ENCODE assay signal across 23 mouse cellular contexts in the genomic region with DNA sequence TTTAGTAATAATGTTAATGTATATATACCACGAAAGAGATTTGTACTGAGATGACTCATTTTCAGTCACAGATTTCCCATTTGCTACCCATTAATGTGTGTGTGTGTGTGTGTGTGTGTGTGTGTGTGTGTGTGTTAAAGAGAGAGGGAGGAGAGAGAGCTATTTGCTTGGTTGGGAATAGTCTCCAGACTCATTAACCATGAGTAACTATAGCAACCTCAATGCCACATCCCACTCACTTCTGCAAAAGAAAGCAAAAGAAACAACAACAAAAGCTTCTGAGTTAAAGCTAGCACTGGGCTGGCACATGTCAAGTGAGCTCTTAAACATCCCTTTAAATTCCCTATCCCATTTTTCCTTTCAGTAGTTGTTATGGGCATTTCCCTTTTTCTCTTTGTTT.
DNase-seq lines count a peak whose midpoint lies in the region; ATAC-seq and TF ChIP-seq lines count a peak whose summit lies in the region.
"Had no signal": no experiment of that assay in that cellular context is flagged by ENCODE, and none has a peak within 500 bp of the region (broad histone marks: within the 10 kb centered on the region; RNA-seq: fewer than 3 reads in every experiment).

No protein-coding gene starts in this region.

- 75% methylated on average over 1 of the region's 1 CpGs for WGBS in hindbrain, embryonic 12.5 days
- WGBS in hindbrain, postnatal 0 days = 83% methylated on average over 1 of the region's 1 CpGs
- WGBS in midbrain, embryonic 14.5 days = 83% methylated on average over 1 of the region's 1 CpGs
- 78% methylated on average over 1 of the region's 1 CpGs for WGBS in midbrain, embryonic 10.5 days
- 56% methylated on average over 1 of the region's 1 CpGs for WGBS in forebrain, embryonic 13.5 days
- WGBS in neural tube, embryonic 13.5 days = 63% methylated on average over 1 of the region's 1 CpGs

- DNase-seq in hindbrain, postnatal 0 days (ENCODE audit: low spot score) = no peak
- peak; percentile 7 for DNase-seq in midbrain, embryonic 14.5 days
- DNase-seq in midbrain, embryonic 10.5 days (ENCODE audit: low spot score) = no peak
- no peak for DNase-seq in gastrocnemius, postnatal 10 days
- no peak for DNase-seq in cerebellum, adult 8-10 months
- DNase-seq: adrenal gland, postnatal 14 days; B cell, adult 2 months; cerebellum, adult 9-10 months; embryo, embryonic 11 days; kidney, postnatal 4 days; thymus, postnatal 36 days had no signal

- H3K4me3 ChIP-seq in hindbrain, embryonic 12.5 days = no peak overlapping the region
- H3K4me3 ChIP-seq in hindbrain, postnatal 0 days (ENCODE audit: low read length) = no peak overlapping the region
- no peak overlapping the region for H3K4me3 ChIP-seq in midbrain, embryonic 14.5 days (replicated peaks; ENCODE audit: low read depth, low read length)
- H3K4me3 ChIP-seq in midbrain, embryonic 10.5 days = no peak overlapping the region
- no peak overlapping the region for H3K4me3 ChIP-seq in forebrain, embryonic 13.5 days
- no peak overlapping the region for H3K4me3 ChIP-seq in neural tube, embryonic 13.5 days
- H3K4me3 ChIP-seq: erythroblast, embryonic 14.5 days; heart, embryonic 12.5 days; intestine, embryonic 15.5 days; limb, embryonic 10.5 days; liver, embryonic 12.5 days; lung, embryonic 15.5 days had no signal

- 0 out of 2 replicates have a peak, but pooled peaks have one; percentile 22 for ATAC-seq in hindbrain, embryonic 12.5 days (ENCODE audit: low FRiP score)
- no peak for ATAC-seq in hindbrain, postnatal 0 days
- ATAC-seq in midbrain, embryonic 14.5 days (ENCODE audit: low FRiP score, low TSS enrichment) = 0 out of 2 replicates have a peak, but pooled peaks have one; percentile 44
- peak; percentile 58 for ATAC-seq in forebrain, embryonic 13.5 days
- peak; percentile 71; the same call in 1 of the 2 replicates for ATAC-seq in neural tube, embryonic 13.5 days (ENCODE audit: low read depth)
- ATAC-seq: activated CD4-positive, CD25-positive, alpha-beta regulatory T cell, adult 4 months; intestine, embryonic 15.5 days; liver, embryonic 12.5 days had no signal

- H3K9ac ChIP-seq in hindbrain, embryonic 12.5 days = no peak overlapping the region
- no peak overlapping the region for H3K9ac ChIP-seq in hindbrain, postnatal 0 days (replicated peaks; ENCODE audit: low read length)
- H3K9ac ChIP-seq in midbrain, embryonic 14.5 days (replicated peaks; ENCODE audit: low read length) = no peak overlapping the region
- no peak overlapping the region for H3K9ac ChIP-seq in forebrain, embryonic 13.5 days
- H3K9ac ChIP-seq in neural tube, embryonic 13.5 days = no peak overlapping the region
- H3K9ac ChIP-seq: heart, embryonic 12.5 days; intestine, embryonic 15.5 days; liver, embryonic 12.5 days; lung, embryonic 15.5 days had no signal

- no peaks in the 10 kb centered on the region for H3K4me1 ChIP-seq in hindbrain, embryonic 12.5 days
- H3K4me1 ChIP-seq in hindbrain, postnatal 0 days (ENCODE audit: insufficient read depth, low read length) = no peaks in the 10 kb centered on the region
- no peaks in the 10 kb centered on the region for H3K4me1 ChIP-seq in midbrain, embryonic 14.5 days (ENCODE audit: control insufficient read depth, insufficient read depth, low read length)
- peaks cover 4% of the 10 kb centered on the region; the same call in 1 of the 2 replicates for H3K4me1 ChIP-seq in midbrain, embryonic 10.5 days
- H3K4me1 ChIP-seq in forebrain, embryonic 13.5 days = peaks cover 6% of the 10 kb centered on the region; the same call in 1 of the 2 replicates
- no peaks in the 10 kb centered on the region; the same call in 1 of the 2 replicates for H3K4me1 ChIP-seq in neural tube, embryonic 13.5 days (replicated peaks)
- H3K4me1 ChIP-seq: heart, embryonic 12.5 days; intestine, embryonic 15.5 days; limb, embryonic 10.5 days; liver, embryonic 12.5 days; lung, embryonic 15.5 days had no signal

- H3K36me3 ChIP-seq in hindbrain, embryonic 12.5 days = no peaks in the 10 kb centered on the region
- no peaks in the 10 kb centered on the region for H3K36me3 ChIP-seq in hindbrain, postnatal 0 days (ENCODE audit: insufficient read depth, low read length)
- no peaks in the 10 kb centered on the region for H3K36me3 ChIP-seq in midbrain, embryonic 14.5 days (ENCODE audit: control insufficient read depth, insufficient read depth, low read length)
- H3K36me3 ChIP-seq in midbrain, embryonic 10.5 days = no peaks in the 10 kb centered on the region
- no peaks in the 10 kb centered on the region for H3K36me3 ChIP-seq in forebrain, embryonic 13.5 days (ENCODE audit: poor library complexity, severe bottlenecking)
- no peaks in the 10 kb centered on the region for H3K36me3 ChIP-seq in neural tube, embryonic 13.5 days
- H3K36me3 ChIP-seq: heart, embryonic 12.5 days; intestine, embryonic 15.5 days; limb, embryonic 10.5 days; liver, embryonic 12.5 days; lung, embryonic 15.5 days had no signal

- no peak overlapping the region for H3K27ac ChIP-seq in hindbrain, embryonic 12.5 days
- H3K27ac ChIP-seq in hindbrain, postnatal 0 days = no peak overlapping the region
- no peak overlapping the region for H3K27ac ChIP-seq in midbrain, embryonic 14.5 days (replicated peaks; ENCODE audit: low read depth, low read length)
- no peak overlapping the region for H3K27ac ChIP-seq in midbrain, embryonic 10.5 days (replicated peaks)
- H3K27ac ChIP-seq in forebrain, embryonic 13.5 days = no peak overlapping the region
- no peak overlapping the region for H3K27ac ChIP-seq in neural tube, embryonic 13.5 days (replicated peaks)
- H3K27ac ChIP-seq: intestine, embryonic 15.5 days; limb, embryonic 10.5 days; liver, embryonic 12.5 days; lung, embryonic 15.5 days; macrophage; stomach, postnatal 0 days had no signal

- H3K27me3 ChIP-seq in hindbrain, embryonic 12.5 days = no peaks in the 10 kb centered on the region
- no peaks in the 10 kb centered on the region for H3K27me3 ChIP-seq in hindbrain, postnatal 0 days (ENCODE audit: insufficient read depth, low read length)
- H3K27me3 ChIP-seq in midbrain, embryonic 14.5 days (ENCODE audit: control insufficient read depth, insufficient read depth, low read length) = no peaks in the 10 kb centered on the region
- no peaks in the 10 kb centered on the region for H3K27me3 ChIP-seq in midbrain, embryonic 10.5 days (ENCODE audit: low read depth, poor library complexity, severe bottlenecking)
- no peaks in the 10 kb centered on the region for H3K27me3 ChIP-seq in forebrain, embryonic 13.5 days
- H3K27me3 ChIP-seq in neural tube, embryonic 13.5 days = no peaks in the 10 kb centered on the region
- H3K27me3 ChIP-seq: heart, embryonic 12.5 days; intestine, embryonic 15.5 days; liver, embryonic 12.5 days; lung, embryonic 15.5 days had no signal

- TF ChIP-seq CTCF in hindbrain, postnatal 0 days (IDR thresholded peaks at IDR 0.05; ENCODE audit: low read depth) = no peak

- no peak overlapping the region for H3K4me2 ChIP-seq in hindbrain, embryonic 12.5 days (replicated peaks)
- no peak overlapping the region for H3K4me2 ChIP-seq in hindbrain, postnatal 0 days (ENCODE audit: low read depth, low read length)
- H3K4me2 ChIP-seq in midbrain, embryonic 14.5 days (ENCODE audit: low read length) = no peak overlapping the region
- no peak overlapping the region for H3K4me2 ChIP-seq in forebrain, embryonic 13.5 days
- no peak overlapping the region for H3K4me2 ChIP-seq in neural tube, embryonic 13.5 days
- H3K4me2 ChIP-seq: heart, embryonic 12.5 days; intestine, embryonic 15.5 days; liver, embryonic 12.5 days; lung, embryonic 15.5 days had no signal

- H3K9me3 ChIP-seq in hindbrain, embryonic 12.5 days (replicated peaks) = no peaks in the 10 kb centered on the region
- no peaks in the 10 kb centered on the region for H3K9me3 ChIP-seq in hindbrain, postnatal 0 days (ENCODE audit: low read length)
- H3K9me3 ChIP-seq in midbrain, embryonic 14.5 days (ENCODE audit: control insufficient read depth, low read length) = no peaks in the 10 kb centered on the region
- H3K9me3 ChIP-seq in midbrain, embryonic 10.5 days (replicated peaks) = no peaks in the 10 kb centered on the region
- H3K9me3 ChIP-seq in forebrain, embryonic 13.5 days (replicated peaks) = no peaks in the 10 kb centered on the region
- no peaks in the 10 kb centered on the region for H3K9me3 ChIP-seq in neural tube, embryonic 13.5 days
- H3K9me3 ChIP-seq: heart, embryonic 12.5 days; intestine, embryonic 15.5 days; limb, embryonic 10.5 days; liver, embryonic 12.5 days; lung, embryonic 15.5 days had no signal
